Mouse (Mus musculus): ENCODE measurements around the gene Prdm1. TPM values are rescaled to one million over a fixed set of nuclear protein-coding genes. Genes with fewer than 3 reads are reported as not detected.

Gene Prdm1
- polyA plus RNA-seq, 1 experiment, result 0.90 TPM

- Histone ChIP-seq H3K27ac (ENCODE audit: control insufficient read depth, insufficient read depth, low read depth, low read length, poor library complexity) (no peak overlapping the region), H3K4me3 (replicated peaks; ENCODE audit: control insufficient read depth, low read depth, low read length) (no peak overlapping the region), H3K4me1 (ENCODE audit: control insufficient read depth, insufficient read depth, low read length) (no peaks in the 10 kb centered on the region; the same call in 1 of the 2 replicates)
- TF ChIP-seq POLR2A (IDR thresholded peaks at IDR 0.05; ENCODE audit: borderline replicate concordance, control insufficient read depth, low read depth, low read length) (no peak), CTCF (IDR thresholded peaks at IDR 0.05; ENCODE audit: control insufficient read depth, insufficient read depth, low read length) (no peak)
- WGBS, result 81% methylated on average over 11 of the region's 11 CpGs
Measured at GRCm38 (mm10) chr10:44432235-44432634, 96.1 kb downstream of the Prdm1 start.

DNA sequence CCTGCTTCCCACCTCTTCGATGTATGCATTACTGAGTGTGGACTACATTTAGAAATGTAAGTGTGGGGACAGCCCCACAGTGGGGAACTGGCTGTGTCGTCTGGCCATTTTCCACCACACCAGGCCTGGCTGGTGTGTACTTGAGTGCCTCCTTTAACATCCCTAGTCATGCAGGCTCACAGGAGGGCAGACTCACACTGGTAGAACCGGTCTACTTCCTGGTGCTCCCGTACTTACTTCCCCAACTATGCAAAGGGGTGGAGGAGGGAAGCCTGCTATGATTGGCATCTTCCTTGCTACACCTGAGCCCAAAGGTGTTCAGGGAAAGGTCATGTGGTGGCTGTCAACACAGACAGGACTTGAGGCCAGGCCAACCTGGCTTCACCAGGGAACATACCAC lies 96.6 kb downstream of the Prdm1 start:
- WGBS, result 52% methylated on average over 4 of the region's 4 CpGs
- no peak overlapping the region for H3K4me3 ChIP-seq (replicated peaks; ENCODE audit: control insufficient read depth, low read depth, low read length)
- no peak overlapping the region for H3K27ac ChIP-seq (ENCODE audit: control insufficient read depth, insufficient read depth, low read depth, low read length, poor library complexity)
- no peaks in the 10 kb centered on the region; the same call in 1 of the 2 replicates for H3K4me1 ChIP-seq (ENCODE audit: control insufficient read depth, insufficient read depth, low read length)
- no peak for TF ChIP-seq POLR2A (IDR thresholded peaks at IDR 0.05; ENCODE audit: borderline replicate concordance, control insufficient read depth, low read depth, low read length)
- TF ChIP-seq CTCF (IDR thresholded peaks at IDR 0.05; ENCODE audit: control insufficient read depth, insufficient read depth, low read length), result no peak

GRCm38 (mm10) chr10:44429177-44429888 lies 99.0 kb downstream of the Prdm1 start:
- TF ChIP-seq CTCF (IDR thresholded peaks at IDR 0.05; ENCODE audit: control insufficient read depth, insufficient read depth, low read length) (no peak), POLR2A (IDR thresholded peaks at IDR 0.05; ENCODE audit: borderline replicate concordance, control insufficient read depth, low read depth, low read length) (no peak)
- Histone ChIP-seq H3K27ac (ENCODE audit: control insufficient read depth, insufficient read depth, low read depth, low read length, poor library complexity) (no peak overlapping the region), H3K4me3 (replicated peaks; ENCODE audit: control insufficient read depth, low read depth, low read length) (no peak overlapping the region), H3K4me1 (ENCODE audit: control insufficient read depth, insufficient read depth, low read length) (no peaks in the 10 kb centered on the region; the same call in 1 of the 2 replicates)
- WGBS, result 69% methylated on average over 14 of the region's 14 CpGs

GRCm38 (mm10) chr10:44427891-44428361 lies 100.4 kb downstream of the Prdm1 start:
- H3K4me1 ChIP-seq (ENCODE audit: control insufficient read depth, insufficient read depth, low read length), result no peaks in the 10 kb centered on the region; the same call in 1 of the 2 replicates
- 80% methylated on average over 12 of the region's 12 CpGs for WGBS
- no peak overlapping the region for H3K27ac ChIP-seq (ENCODE audit: control insufficient read depth, insufficient read depth, low read depth, low read length, poor library complexity)
- H3K4me3 ChIP-seq (replicated peaks; ENCODE audit: control insufficient read depth, low read depth, low read length), result no peak overlapping the region
- no peak for TF ChIP-seq POLR2A (IDR thresholded peaks at IDR 0.05; ENCODE audit: borderline replicate concordance, control insufficient read depth, low read depth, low read length)

- no peak overlapping the region for H3K4me3 ChIP-seq (replicated peaks; ENCODE audit: control insufficient read depth, low read depth, low read length)
- 51% methylated on average over 11 of the region's 11 CpGs for WGBS
- TF ChIP-seq CTCF (IDR thresholded peaks at IDR 0.05; ENCODE audit: control insufficient read depth, insufficient read depth, low read length) (no peak), POLR2A (IDR thresholded peaks at IDR 0.05; ENCODE audit: borderline replicate concordance, control insufficient read depth, low read depth, low read length) (no peak)
- H3K27ac ChIP-seq (ENCODE audit: control insufficient read depth, insufficient read depth, low read depth, low read length, poor library complexity), result no peak overlapping the region
- H3K4me1 ChIP-seq (ENCODE audit: control insufficient read depth, insufficient read depth, low read length), result no peaks in the 10 kb centered on the region; the same call in 1 of the 2 replicates
Measured at GRCm38 (mm10) chr10:44427426-44427825, 100.9 kb downstream of the Prdm1 start.

- no peak for TF ChIP-seq POLR2A (IDR thresholded peaks at IDR 0.05; ENCODE audit: borderline replicate concordance, control insufficient read depth, low read depth, low read length)
- TF ChIP-seq CTCF (IDR thresholded peaks at IDR 0.05; ENCODE audit: control insufficient read depth, insufficient read depth, low read length), result no peak
- H3K4me1 ChIP-seq (ENCODE audit: control insufficient read depth, insufficient read depth, low read length), result no peaks in the 10 kb centered on the region; the same call in 1 of the 2 replicates
- no peak overlapping the region for H3K27ac ChIP-seq (ENCODE audit: control insufficient read depth, insufficient read depth, low read depth, low read length, poor library complexity)
- H3K4me3 ChIP-seq (replicated peaks; ENCODE audit: control insufficient read depth, low read depth, low read length), result no peak overlapping the region
- 33% methylated on average over 6 of the region's 6 CpGs for WGBS
Measured at GRCm38 (mm10) chr10:44425013-44425412, 103.3 kb downstream of the Prdm1 start.

DNA sequence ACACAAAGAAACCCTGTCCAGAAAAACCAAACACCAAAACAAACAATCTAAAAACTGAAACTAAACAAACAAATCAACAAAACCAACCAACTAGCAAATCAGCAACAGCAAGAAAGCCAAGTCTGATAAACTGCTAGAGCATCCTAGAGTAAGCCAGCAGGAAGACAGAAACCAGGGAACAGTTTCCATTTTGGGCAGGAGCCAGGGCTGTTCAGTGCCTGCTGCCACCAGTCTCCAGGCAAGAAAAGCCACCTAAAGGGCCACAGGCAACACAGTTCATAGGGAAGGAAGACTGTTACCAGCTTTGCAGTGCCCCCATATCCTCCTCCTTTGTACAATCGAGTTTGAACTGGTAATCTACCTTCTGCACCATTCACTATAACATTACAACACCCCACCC lies 106.4 kb downstream of the Prdm1 start:
- TF ChIP-seq POLR2A (IDR thresholded peaks at IDR 0.05; ENCODE audit: borderline replicate concordance, control insufficient read depth, low read depth, low read length), result no peak
- no peak for TF ChIP-seq CTCF (IDR thresholded peaks at IDR 0.05; ENCODE audit: control insufficient read depth, insufficient read depth, low read length)
- H3K27ac ChIP-seq (ENCODE audit: control insufficient read depth, insufficient read depth, low read depth, low read length, poor library complexity), result no peak overlapping the region
- WGBS, result 35% methylated on average over 1 of the region's 1 CpGs

GRCm38 (mm10) chr10:44420211-44420610 lies 108.1 kb downstream of the Prdm1 start:
- WGBS, result 80% methylated on average over 3 of the region's 3 CpGs
- H3K4me1 ChIP-seq (ENCODE audit: control insufficient read depth, insufficient read depth, low read length), result no peaks in the 10 kb centered on the region
- no peak overlapping the region for H3K27ac ChIP-seq (ENCODE audit: control insufficient read depth, insufficient read depth, low read depth, low read length, poor library complexity)
- H3K4me3 ChIP-seq (replicated peaks; ENCODE audit: control insufficient read depth, low read depth, low read length), result no peak overlapping the region
- TF ChIP-seq CTCF (IDR thresholded peaks at IDR 0.05; ENCODE audit: control insufficient read depth, insufficient read depth, low read length) (no peak), POLR2A (IDR thresholded peaks at IDR 0.05; ENCODE audit: borderline replicate concordance, control insufficient read depth, low read depth, low read length) (no peak)

More for the DNA sequence above, 106.4 kb downstream of the Prdm1 start:
- H3K4me1 ChIP-seq (ENCODE audit: control insufficient read depth, insufficient read depth, low read length), result no peaks in the 10 kb centered on the region; the same call in 1 of the 2 replicates
- no peak overlapping the region for H3K4me3 ChIP-seq (replicated peaks; ENCODE audit: control insufficient read depth, low read depth, low read length)
